Mouse (Mus musculus) heart, adult 11 months (tissue): ENCODE data around the gene Ddx24.
"Not testable (repeated sequence)": the region's sequence is repeated elsewhere in the genome, so short reads cannot be mapped to it uniquely, and the experiment has no call there.

Source experiments
- DNase-seq: peaks from one replicate; pipeline ENCODE4 v3.0.0; 2022

Gene Ddx24

DNA sequence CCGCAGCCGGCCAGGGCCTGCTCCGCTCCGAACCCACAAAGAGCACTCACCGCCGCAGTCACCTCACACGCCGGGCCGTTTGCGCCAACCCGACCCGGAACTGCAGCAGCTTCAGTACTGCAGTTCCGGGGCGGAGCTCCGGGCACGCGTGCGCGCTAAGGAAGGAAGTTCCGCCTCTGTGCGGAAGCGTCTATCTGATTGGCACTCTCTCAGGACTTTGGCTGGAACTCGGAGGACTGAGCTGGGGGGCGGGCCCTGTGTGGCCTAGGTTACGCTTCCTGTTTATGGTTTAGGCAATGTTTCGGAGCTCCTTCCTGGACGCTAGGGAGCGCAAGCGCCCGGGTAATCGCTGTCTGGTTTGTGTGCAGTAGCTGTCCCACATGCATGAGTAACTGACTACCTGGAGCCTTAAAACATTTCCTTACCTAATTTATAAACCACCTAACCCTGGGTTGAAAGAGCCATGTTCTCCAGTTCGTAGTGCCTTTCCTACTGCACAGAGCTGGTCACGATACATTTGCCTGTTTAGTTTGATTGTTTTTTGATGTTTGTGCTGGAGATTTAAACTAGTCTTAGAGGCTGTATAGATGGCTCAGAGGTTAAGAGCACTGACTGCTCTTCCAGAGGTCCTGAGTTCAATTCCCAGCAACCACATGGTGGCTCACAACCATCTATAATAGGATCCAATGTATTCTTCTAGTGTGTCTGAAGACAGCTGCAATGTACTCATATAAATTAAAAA is at the start of gene Ddx24:
Ddx24 (minus strand) TSS at position 102 of the 742 bp plus-strand sequence.
- DNase-seq: peak; percentile 100

DNA sequence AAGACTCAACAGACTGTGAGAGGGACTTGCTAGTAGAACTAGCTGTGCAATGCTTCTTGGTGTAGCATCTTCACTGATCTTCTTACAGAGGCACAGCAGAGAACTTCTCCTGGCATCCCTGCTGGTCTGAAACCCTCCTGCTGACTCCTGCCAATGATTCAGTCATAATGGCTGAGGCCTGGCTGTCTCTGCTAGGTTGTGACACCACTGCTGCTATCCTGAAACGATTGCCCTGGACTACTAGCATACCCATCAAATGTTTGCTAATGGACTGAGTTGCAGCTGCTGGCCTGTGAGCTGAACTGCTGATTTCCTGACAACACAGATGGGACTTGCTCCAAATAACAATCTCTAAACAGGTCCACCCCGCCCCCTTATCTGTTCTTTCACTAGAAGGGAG is 48.9 kb upstream of the Ddx24 start:
- DNase-seq: peak; percentile 92

GRCm38 (mm10) chr12:103457140-103457539 is 31.5 kb upstream of the Ddx24 start, which contains the start of gene Ifi27l2b:
Gene Ifi27l2b (minus strand): TSS chr12:103457223.
- peak; percentile 15 for DNase-seq

- not testable (repeated sequence) for DNase-seq
Measured at GRCm38 (mm10) chr12:103456727-103457126, 31.1 kb upstream of the Ddx24 start.

DNA sequence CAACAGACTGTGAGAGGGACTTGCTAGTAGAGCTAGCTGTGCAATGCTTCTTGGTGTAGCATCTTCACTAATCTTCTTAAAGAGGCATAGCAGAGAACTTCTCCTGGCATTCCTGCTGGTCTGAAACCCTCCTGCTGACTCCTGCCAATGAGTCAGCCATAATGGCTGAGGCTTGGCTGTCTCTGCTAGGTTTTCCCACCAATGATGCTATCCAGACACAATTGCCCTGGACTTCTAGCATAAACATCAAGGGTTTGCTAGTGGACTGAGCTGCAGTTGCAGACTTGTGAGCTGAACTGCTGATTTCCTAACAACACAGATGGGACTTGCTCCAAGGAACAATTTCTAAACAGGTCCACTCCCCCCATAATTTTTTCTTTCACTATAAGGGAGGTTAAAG is 27.7 kb upstream of the Ddx24 start:
- peak; percentile 29 for DNase-seq

- DNase-seq: no peak
Measured at GRCm38 (mm10) chr12:103445060-103445459, 19.4 kb upstream of the Ddx24 start.

DNA sequence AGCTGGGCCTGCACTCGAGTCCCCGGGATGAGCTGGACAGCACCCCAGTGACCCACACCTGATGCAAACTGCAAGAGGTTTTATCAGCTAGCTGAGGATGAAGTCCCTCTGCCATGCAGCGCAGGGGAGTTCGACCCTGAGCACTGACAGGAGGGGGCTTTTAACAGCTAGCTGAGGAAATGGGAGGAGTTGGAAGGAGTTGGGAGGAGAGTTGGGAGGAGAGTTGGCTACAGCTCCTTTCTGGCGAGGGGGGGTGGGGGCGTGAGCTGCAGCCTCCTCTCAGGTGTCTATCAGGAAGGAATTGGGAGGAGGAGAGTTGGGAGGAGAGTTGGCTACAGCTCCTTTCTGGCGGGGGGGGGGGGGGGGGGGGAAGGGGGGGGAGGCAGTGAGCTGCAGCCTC is 18.6 kb upstream of the Ddx24 start:
- peak; percentile 94 for DNase-seq

GRCm38 (mm10) chr12:103443524-103443923 is 17.9 kb upstream of the Ddx24 start, which contains the start of gene Ifi27l2a:
Gene Ifi27l2a (minus strand): TSS chr12:103443680.
- peak; percentile 97 for DNase-seq

DNA sequence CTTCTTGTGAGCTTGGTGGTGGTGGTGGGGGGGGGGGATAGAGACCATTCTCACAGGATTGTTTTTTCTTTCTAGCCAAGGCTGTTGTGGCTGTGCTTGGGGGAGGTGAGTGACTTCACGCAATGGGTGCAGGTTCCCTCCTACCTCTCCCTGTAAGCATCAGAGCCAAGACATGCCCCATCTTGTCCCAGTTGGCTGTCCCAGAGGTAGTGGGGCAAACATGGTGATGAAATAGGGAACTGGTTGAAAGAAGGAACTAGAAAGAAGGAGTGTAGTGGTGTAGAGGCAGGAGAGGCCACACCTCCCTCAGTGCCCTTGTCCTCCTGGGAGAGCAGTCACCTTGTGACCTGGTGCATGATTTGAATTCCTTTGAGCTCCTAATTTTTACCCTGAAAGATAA is 12.0 kb upstream of the Ddx24 start:
- peak; percentile 86 for DNase-seq

DNA sequence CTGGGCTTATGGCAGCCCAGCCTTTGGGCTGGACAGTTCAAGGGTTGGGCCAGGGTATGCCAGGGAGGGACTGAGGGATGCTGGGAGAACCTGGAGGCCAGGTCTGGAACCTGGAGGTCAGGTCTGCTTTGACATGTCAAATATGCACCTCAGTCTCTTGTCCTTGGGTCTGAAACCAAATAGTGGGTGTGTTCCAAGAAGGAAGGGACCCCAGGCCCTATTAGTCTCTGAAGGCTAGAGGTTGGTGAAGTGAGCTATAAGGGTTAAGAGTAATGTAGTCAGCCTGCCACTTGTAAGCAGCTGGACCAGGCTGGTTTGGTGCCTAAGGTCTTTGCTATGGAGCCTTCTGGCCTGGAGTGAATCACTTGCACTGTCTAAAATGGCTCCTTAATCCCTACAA is 9.2 kb upstream of the Ddx24 start:
- peak; percentile 90 for DNase-seq

DNA sequence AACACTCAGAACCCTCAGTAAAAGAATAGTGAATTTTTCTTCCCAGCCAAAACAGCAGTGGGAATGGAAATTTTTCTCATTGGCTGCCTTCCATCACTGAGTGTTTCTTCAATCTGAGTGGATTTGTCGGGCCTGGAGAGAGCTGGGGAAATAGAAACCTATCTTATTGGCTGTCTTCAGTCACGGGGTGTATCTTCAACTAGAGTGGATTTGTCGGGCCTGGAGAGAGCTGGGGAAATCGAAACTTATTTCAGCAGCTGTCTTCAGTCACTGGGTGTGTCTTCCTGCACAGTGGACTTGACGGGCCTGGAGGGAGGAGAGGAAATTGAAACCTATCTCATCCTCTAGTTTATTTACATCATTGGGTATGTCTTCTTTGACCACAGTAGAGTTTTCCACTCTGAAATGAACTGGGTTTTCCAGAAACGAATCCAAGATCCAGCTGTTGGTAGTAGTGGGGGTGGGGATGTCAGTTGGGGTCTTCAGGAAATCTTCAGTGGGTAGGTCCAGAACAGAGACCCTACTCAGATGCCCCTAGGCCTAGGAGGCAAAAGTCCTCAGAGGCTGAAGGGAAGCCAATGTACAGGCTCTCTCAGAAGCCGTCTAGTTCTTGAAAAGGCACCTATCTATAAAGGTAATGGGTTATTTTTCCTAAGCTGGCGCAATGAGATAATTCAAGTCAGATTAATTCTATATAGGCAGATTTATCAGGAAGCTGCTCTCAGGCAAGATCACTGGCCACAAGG is 8.5 kb upstream of the Ddx24 start, which contains the start of gene Ifi27:
Ifi27 (plus strand) TSS at position 226 of the 746 bp plus-strand sequence.
- peak; percentile 100 for DNase-seq

DNA sequence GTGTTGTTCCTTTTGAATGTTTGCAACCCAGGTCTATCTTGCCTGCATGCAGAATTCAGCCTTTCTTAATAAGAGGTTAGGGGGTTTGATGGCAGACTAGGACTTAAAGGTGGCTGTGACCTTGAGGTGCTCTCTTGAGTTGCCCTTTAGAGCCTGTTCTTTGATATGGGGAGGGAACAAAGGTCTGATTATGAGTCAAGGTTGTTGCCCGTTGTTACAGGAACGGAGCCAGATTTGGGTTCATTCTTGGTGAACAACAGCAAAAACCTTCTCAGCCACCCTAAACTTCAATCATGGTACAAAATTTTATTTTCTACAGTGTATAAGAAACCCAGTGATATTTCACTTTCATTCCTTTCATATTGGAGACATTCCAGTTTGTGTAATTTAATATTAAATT is 7.8 kb upstream of the Ddx24 start:
- peak; percentile 87 for DNase-seq

DNA sequence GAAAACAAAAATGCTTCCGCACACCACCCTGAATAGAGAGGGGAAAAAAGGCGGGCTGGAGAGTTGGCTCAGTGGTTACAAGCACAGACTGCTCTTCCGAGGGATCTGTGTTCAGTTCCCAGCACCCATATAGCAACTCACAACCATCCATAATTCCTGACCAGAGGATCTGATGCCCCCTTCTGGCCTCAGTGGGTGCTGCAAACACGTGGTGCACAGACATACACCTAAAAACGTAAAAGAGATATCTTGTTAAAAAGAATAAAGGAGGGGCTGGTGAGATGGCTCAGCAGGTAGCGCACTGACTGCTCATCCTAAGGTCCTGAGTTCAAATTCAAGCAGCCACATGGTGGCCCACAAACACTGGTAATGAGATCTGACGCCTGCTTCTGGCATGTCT is 1.1 kb upstream of the Ddx24 start:
- no peak for DNase-seq

DNA sequence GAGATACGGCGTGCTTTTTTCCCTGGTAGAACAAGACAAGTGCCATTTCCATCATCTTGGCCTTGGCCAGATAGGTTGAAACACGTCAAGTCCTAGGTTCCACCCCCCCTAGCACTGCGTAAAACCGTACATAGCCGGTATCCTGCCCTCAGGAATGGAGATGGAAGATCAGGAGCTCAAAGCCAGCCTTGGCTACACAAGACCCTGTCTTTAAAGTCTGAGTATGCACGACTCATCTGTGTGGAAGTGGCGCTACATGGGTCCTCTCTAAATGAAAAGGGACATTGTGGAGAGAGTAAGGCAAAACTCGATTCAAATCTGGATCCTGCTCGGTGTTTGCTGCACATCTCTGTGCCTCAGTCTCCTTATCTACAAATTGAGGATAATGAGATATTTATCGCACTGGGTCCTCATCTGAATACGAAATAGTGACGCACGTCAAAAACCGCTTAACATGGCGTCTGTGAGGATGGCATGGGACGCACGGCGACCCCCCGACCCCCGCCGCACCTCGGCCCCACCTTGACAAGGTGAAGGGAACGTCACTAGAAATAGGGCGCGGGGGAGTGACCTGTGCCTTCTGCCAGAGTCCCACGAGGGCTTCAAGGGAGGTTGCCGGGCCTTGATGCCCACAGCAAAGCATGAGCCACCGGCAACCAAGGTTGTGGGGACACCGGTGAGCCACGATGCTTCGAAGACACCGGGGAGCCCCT is 458 bp downstream of the Ddx24 start:
- DNase-seq: no peak

DNA sequence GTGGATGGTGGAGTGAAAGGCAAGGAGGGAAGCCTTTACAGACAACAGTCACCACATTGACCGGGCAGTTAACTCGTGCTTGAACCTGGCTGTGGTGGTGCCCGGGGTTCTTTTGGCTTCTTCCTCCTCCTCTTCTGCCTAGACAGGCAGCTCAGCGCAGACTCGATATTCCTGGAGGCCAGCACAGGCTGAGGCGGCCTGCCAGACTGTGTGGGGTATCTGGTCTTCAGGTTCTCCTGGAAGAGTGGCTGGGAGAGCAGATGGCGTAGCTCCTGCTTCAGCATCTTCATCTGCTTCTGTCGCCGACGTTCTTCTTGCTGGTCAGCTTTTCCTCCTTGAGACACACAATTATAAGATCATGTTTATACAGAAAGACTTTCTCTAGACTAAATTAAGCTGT is 17.5 kb downstream of the Ddx24 start:
- no peak for DNase-seq

DNA sequence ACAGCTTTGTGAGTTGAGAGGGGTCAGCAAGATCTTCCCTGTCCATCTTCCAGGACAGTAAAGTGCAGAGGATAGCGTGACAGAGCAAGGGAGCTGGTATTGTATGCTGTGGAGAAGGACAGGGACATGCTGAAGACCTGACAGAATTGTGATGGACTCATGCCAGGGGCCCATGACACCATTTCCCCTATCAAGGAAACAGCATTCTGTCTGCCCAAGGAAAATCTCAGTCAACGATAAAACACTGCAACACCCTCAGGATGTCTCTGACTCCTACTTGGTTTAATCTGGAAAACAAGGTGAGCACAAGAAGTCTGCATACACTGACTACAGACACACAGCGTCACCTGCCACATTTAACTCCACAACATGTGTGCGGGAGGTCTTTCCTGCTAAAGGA is 17.9 kb downstream of the Ddx24 start, which contains the start of gene 9330161L09Rik:
9330161L09Rik (minus strand) TSS at position 101 of the 400 bp plus-strand sequence.
- no peak for DNase-seq

DNA sequence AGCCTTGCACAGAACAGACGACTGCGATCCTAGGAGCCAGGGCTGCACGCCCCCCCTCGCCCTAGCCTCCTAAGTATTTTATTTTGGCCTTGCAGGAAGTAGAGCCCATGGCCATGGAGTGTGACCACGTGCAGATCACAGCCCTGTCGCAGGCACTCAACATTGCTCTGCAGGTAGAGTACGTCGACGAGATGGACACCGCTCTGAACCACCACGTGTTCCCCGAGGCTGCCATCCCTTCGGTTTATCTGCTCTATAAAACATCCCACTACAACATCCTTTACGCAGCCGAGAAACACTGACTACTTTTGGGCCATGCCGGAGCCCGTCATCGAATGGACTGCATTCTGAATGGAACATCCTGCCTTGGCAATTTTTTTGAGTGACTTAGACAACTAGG is 21.5 kb downstream of the Ddx24 start:
- no peak for DNase-seq

DNA sequence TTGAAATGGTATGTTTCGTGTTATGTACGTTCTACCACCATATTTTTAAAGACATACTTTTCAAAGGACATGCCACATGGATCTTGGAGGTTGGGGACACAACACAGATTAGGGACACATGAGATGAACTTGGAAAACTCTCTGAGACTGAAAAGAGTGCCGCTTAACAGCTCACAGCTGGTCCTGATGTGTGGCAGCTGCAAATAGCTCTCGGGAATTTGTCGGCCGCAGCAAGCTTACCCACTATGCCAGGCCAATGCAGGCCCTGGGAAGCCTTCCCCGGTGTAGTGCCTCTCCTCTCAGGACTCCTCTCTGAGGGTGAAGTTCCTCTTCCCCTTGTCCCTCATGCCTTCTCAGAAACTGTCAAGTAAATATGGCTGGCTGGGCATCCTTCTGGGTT is 28.9 kb downstream of the Ddx24 start:
- no peak for DNase-seq

DNA sequence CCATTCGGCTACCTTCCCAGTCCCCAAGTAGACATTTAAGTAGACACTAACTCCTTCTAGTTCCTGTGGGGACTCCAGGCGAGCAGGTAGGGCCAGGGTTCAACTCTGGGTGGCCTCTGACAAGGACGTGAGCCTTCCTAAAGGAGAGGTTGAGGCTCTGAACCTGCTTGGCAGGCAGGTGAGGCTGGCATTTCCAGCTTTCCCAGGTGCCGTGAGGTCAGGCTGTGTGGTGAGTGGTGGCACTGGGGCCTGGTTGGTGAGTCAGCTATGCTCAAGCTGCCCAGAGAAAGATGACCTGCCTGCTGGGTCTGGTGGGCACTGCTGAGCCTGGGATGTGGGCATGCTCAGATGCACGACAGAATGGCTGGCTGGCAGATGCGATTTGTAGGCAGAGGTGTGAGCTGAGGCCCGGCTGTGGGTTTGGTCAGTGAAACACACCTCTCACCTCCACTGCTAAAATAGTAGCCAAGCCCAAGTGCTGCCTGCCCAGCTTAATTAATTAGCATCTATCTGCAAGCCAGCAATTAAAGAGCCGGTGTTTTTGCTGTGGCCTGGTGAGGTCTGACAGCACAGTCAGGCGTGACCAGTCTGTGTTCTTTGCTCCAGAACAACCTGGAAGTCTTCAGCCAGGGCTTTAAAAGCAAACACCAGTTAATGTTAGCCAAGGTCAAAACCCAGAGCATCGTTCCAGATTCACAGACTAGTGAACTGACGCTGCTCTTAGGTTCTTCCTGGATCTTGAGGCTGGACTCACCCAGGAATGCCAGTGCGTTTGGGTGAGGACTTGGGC is 29.9 kb downstream of the Ddx24 start:
- no peak for DNase-seq

DNA sequence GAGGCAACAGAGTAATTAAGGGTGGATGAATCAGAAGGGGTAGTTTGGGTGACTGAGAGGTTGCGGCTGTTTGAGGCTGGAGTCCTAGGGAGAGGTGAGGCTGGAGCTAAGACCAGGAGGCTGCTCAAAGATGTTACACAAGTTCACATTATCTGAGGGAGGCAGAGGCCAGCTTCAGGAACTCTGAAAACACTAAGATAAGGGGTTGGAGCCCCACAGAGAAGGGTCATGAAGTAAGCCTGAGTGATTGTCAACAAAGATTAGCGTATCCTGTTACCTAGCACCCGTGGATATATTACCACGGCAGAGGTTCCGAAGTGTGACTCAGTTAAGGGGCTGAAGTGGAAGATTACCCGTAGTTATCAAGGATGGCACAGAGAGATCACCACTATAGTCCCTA is 32.1 kb downstream of the Ddx24 start:
- DNase-seq: no peak

- no peak for DNase-seq
Measured at GRCm38 (mm10) chr12:103391098-103391497, 34.5 kb downstream of the Ddx24 start.

- DNase-seq: no peak
Measured at GRCm38 (mm10) chr12:103389982-103390381, 35.6 kb downstream of the Ddx24 start.

DNA sequence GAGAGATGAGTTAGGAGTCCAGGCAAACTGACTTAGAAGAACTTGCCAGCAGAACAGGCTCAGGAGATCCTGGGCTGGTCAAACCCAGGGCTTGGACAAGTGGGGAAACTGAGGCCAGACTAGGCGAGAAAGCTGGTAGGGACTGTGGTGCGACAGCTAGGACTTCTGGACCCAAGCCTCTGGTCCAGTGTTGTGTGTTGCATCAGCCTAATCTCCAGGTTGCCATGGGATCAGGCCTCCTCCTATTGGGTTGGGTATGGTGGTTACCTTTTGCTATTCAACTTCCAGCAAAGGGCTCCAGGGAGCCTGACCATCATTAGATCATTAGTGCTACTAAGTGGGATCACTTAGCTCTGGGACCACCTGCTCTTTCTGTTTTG is 36.3 kb downstream of the Ddx24 start:
- DNase-seq: no peak
